Mouse (Mus musculus): ENCODE measurements around the gene Abca6.

Gene Abca6

DNA sequence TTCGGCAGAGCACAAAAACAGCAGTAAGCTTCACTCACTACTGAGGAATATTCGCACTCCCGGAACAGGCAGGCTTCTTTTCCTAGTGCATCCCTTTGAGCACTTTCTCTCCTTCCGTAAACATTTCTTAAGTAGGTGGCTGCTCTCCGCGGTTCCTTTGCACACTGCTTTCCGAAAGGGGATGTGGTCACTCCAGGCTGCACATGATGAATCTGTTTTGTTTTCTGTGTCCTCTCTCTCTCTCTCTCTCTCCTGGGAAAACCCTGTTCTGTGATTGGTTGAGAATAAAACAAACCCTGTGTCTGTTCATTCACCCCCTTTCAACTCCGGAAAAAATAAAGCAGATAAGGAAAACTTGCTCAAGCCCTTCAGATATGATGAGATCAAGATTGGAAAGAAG lies at the start of gene Abca6:
TSS of gene Abca6 (minus strand) at position 243 of the 400 bp plus-strand sequence.
- DNase-seq (ENCODE audit: low spot score in 2 of 2): no peak

DNA sequence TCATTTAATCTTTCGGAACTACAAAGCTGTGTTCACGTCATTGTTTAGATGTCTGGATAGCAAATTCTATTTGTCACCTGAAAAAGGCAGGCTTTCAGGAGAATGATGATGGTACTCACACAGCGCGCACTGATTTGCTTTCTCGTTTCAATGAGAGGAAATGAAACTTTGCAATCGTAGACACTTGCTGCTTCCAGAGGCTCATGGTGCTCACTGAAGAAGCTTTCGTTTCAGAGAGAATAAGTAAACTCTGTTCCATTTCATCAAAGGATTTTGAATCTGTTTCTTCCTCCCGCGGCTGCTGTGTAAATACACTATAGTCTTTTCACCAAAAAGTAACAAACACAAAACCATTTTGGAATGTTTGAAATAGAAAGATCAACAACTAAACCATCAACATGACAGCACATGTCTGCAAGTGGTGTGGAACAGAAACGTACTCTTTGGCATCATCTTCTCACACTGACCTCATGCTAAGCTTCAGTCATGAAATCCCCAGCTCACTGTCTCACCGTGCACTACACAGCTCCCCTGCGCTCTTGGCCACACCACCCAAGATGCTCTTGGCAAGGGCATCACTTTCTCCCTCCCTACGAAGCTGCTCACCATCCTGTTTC lies 46.4 kb upstream of the Abca6 start:
- DNase-seq (ENCODE audit: low spot score in 2 of 2): no peak

DNA sequence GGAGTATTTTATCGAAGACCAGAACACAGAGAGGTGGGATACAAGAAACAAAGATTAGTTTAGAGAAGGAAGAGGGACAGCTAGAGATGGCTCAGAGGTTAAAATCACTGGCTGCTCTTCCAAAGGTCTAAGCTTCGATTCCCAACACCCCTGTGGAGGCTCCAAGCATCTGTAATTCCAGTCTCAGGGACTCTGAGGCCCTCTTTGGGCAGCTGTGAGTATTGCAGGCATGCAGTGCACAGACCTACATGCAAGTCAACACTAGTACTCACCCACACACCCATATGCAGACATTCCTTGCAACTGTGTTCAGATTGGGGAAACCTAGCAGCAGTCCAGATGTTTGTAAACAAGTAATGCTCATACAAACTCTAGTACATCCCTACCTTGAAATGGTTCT lies 39.0 kb upstream of the Abca6 start:
- no peak for DNase-seq (ENCODE audit: low spot score in 2 of 2)

DNA sequence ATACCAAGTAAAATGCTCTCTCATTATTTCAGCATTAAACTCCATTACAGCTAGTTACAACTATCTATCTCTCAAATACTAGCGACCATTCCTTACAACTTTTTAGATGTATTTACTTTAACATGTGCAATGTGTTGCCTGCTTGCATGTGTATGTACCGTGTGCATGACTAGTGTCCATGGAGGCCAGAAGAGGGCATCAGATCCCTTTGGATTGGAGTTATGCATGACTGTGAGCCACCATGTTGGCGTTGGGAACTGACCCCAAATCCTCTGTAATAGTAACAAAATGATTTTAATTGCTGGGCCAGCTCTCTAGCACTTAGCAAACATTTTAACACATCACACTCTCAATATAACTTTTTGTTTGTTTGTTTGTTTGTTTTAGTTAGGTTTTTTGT lies 36.8 kb upstream of the Abca6 start:
- DNase-seq (ENCODE audit: low spot score in 2 of 2): no peak

DNA sequence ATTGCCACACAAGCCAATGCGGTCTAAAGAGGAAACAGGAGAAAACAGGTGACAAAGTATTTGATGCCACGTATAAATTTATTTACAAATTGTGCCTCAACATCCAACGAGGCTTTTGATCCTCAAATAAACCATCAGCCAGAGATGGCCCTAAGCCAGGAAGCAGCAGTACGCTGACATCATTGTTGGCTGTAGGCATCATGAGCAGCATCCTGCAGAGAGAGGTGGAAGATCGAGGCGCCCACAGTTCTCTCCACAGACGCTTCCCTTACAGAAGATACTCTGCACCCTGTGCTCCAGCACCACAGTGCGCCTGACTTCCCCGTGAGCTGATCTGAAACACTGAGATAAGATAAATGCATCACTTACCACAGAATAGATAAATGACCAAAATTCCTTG lies 36.1 kb upstream of the Abca6 start:
- no peak for DNase-seq (ENCODE audit: low spot score in 2 of 2)

DNA sequence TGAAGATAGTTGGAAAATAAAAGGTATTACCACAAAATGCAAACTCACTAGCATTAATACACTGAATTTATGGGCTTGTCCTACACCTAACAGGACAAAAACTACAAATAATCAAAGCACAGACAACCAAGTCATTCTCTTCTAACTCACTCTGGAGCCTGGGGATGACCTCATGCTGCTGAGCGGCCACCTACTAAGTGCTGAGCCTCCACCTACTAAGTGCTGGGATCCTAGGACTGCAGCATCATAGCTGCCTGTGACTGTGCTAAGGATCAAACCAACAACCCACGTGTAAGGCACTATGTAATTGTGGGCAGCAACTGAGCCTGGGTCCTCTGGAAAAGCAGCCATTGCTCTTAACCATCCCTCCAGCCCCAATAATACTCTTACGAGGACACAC lies 34.8 kb upstream of the Abca6 start:
- no peak for DNase-seq (ENCODE audit: low spot score in 2 of 2)

DNA sequence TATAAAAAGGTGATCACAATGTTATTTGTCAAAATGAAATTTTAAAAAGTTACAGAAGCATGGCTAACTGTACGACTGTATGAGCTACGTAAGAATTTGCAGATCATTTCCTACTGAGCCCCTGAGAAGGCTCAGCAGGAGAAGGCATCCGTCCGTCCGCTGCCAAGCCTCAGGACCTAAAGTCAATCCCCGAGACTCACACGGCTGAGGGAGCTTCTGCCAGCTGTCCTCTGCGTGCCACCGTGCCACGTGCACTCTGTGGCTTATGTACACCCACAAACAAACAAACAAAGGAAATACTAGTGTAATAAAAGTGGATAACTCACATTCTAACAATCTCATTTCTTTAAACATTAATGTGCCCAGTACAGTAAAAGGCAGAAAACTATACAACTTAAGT lies 33.3 kb upstream of the Abca6 start:
- DNase-seq (ENCODE audit: low spot score in 2 of 2): no peak

DNA sequence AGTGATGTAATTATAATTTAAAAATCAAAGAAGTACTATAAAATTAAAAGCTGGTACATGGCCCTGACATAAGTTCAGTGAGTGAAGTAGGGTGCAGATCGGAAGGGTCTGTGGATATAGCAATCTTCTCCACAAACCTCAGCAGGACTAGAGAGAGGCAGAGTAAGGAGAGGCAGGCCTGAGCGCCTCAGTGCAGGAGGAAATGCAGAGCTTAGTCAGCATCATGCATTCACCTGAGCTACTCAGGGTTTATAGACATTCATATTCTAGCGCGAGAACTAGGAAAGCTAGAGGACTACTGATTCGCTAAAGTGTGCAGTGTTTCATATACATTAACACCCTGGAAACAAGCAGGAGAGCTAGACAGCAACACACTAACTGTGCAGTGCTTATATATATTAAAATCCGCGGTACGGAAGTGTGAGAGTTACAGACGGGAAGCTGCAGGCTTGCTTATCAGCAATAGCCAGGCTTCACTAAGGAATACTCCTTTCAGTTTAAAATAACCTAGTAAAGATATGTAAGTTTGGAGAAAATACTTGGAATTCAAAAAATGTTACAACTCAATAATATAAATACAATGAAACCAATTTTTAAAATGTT lies 32.7 kb upstream of the Abca6 start:
- no peak for DNase-seq (ENCODE audit: low spot score in 2 of 2)

DNA sequence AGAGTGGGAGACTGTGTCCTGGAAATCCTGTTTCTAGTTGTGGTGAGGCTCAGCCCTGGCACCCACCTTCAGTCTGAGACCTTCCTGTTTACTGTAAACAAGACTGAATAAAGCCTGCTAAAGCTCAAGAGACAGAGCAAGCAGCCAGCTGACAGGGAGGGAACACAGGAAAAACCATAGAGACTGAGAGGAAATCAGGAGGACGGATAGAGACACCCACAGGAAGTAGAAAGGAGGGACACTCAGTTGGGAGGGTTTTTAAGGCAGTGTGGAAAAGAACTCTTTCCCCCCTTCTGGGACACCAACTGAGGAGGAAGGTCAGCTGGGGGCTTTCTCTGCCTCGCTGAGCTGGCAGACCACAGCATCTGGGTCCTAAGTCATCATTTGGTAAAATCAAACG lies 23.2 kb upstream of the Abca6 start:
- DNase-seq (ENCODE audit: low spot score in 2 of 2): no peak

DNA sequence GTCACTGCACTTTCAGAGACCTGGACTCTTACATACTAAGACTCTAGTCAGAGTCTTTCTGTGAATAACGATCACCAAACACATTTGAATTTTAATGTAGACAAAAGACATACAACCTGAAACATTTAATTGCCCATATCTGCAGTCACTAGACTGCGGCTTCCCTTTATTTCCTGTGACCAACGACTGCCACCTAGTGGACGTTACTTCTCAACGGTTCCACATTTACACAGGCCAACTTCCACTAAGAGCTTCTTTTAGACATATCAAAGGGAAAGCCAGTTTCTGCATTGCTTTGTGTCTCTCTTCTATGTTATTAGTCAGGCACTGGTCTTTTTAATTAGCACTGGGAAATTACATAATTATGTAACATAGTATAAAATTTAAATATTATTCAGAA lies 20.2 kb upstream of the Abca6 start:
- DNase-seq (ENCODE audit: low spot score in 2 of 2): peak; percentile 11 to 60

DNA sequence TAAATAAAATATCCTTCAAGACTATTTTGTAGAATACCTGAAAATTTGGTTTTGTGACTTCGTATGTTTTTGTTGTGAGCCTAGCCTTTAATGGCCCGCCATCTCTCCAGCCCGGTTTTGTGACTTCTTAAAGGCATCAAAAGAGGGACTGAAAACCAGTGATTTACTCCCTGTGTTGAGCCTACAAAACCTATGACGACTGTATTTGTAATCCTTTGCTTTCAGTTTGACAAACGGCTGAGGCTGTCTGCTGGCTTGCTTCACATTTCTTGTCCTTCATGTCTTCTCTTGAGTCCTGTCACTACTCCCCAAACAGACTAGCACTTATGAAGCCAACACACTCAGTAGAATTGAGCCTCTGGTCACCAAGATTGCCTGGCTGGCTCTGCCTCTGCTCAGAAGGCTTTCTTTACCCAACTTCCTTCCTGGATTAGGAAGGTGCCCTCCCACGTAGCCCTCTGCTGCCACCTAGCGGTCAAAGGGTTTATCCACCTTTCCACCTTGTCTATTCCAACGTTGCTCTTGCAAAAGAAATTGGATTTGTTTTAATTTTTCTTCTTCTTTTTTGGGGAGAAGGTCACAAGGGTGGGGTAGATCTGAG lies 16.8 kb upstream of the Abca6 start:
- DNase-seq (ENCODE audit: low spot score in 2 of 2): peak; percentile 66 to 94

DNA sequence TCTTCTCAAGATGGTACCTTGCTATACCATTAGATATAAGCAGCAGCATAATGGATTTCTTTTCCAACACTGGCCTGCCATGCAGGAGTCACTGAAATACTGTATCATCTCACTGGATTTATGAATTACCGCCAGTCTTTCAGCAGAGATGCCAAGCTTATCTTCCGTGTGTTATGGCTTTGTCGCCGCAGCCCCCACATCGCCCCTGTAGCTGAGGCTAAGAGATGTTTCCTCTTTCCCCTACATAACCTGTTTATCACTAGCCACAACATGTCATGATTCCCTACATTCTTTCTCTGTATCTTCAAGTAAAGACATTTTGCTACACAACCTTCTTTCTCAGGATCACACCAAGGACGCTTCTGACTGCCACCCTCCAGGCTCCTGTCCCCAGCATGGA lies 15.7 kb upstream of the Abca6 start:
- no peak for DNase-seq (ENCODE audit: low spot score in 2 of 2)

DNA sequence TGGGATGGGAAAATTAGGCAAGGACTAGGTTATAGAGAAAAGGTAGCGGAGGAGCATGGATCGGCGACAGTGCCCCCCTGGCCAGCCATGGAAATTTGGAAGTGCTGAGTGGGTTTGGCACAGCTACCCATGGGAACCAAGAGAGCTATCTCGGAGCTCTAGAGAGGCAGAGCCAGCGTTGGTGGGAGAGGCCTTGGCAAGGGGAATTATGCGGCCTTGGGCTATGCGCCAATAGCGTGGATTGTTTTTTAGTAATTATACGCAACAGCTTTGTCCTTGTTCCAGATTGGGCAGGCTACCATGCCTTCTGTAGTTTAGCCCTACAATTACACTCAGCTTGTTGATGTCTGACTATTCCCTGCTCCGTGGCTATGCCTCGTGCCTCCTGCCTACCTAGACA lies 15.2 kb upstream of the Abca6 start:
- no peak for DNase-seq (ENCODE audit: low spot score in 2 of 2)

DNA sequence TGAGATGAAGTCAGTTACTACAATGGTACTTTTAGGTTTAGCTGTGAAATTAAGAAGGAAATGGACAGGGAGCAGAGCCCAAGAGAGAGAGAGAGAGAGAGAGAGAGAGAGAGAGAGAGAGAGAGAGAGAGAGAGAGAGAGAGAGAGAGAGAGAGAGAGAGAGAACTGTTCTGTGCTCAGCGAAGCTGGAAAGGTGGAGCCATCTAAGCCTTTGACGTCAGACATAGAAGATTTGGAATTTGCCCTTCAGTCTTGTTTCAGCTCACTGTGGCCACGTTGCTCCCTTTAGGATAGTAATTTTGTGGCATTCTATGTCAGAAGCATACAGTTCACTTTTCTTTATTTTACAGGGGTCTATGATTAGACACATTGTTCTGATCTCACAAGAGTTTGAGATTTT lies 10.3 kb upstream of the Abca6 start:
- DNase-seq (ENCODE audit: low spot score in 2 of 2): no peak

DNA sequence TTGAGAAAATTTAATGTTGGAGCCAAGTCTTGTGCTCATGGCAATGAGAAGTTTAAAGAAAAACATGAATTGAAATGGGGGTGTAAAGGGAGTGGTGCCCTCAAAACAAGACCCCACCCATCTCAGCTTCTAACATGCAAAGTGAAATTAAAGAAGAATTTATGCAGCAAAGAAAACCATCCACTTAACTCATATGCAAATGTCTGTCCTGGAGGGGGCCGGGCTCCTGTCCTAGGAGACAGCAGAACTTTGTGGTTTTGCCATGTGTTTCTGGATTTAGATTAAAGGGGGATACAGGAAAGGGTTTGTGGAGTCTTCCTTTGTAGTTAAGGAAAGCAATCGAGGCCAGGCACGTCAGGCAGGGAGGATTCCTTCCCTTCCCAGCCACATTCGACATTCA lies 6.3 kb upstream of the Abca6 start:
- DNase-seq (ENCODE audit: low spot score in 2 of 2): no peak

DNA sequence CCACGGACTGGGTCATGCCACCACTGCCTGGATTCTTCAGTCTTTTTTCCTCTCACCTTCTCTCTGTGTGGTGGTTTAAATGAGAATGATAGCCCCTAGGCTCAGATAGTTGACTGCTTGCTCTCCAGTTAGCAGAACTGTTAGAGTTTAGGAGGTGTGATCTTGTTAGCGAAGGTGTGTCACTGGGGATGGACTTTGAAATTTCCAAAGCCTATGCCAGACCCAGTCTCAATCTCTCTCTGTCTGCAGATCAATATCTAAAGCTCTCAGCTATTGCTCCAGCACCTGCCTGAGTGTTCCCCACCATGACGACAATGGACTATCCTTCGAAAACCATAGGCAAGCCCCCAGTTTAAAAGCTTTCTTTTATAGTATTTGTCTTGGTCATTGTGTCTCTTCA lies 5.5 kb upstream of the Abca6 start:
- DNase-seq (ENCODE audit: low spot score in 2 of 2): no peak

DNA sequence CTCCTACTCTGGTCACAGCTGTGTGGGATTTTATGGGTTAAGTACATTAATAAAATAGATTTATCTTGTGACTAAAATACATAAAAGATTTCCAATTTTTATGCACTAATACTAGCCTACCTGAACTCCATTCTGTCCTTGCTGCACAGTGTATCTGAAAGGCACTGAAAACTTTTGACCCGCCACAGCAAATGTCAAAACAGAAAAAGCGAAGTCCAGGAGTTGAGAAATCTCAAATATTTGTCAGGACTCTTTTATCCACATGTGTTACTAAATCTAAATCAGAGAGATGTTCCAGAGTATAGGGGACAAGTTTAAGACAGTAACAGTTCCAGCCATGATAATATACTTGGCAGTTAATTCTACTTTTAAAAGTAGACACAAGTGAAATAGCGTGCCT lies 680 bp upstream of the Abca6 start:
- DNase-seq (ENCODE audit: low spot score in 2 of 2): no peak

DNA sequence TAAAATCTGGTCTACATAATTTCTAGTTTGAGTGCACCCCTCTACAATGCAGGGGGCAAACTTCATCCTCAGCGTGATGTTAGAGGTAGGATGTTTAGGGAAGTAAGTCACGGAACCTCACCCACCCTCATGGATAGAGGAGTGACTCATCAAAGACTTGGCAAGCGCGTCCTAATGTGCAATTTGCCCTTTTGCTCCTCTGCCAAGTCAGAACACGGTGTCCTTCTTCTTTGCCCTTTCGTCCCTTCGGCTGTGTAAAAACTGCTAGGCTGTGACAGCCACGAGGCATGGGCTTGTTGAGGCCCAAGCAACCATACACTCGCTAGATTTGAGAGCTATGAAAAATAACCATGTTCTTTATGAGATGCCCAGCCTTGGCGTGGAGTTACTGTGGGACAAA lies 6.8 kb downstream of the Abca6 start:
- DNase-seq (ENCODE audit: low spot score in 2 of 2): no peak

DNA sequence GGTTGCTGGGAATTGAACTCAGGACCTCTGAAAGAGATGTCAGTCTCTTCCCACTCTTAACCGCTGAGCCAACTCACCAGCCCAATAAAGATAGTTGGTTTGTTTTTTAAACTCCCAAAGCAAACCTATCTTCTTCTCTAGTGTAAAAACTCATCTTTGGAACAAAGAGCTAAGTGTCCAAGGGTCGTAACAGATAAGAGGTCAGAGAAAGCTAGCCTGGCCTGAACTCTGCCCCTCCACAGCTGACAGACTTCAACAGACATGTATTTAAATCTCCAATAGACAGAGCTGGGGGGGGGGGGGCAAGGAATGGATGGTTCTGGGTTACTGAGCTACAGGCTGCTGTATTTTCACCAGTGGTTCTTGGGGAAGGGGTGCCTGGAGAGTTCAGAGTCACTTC lies 14.1 kb downstream of the Abca6 start:
- DNase-seq (ENCODE audit: low spot score in 2 of 2): no peak

DNA sequence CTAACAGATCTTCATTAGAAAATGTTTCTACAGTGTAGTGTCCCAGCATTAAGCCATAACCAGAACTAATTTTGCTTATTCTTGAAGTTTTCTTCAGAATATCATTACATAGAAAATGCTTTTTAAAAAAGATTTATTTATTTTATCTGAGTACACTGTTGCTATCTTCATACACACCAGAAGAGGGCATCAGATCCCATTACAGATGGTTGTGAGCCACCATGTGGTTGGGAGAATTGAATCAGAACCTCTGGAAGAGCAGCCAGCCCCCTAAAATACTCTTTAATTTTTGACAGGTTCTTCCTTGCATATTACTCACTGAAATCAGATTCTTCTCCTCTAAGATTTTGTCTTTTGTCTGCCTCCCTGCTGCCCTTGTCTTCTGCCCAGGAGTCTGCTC lies 18.6 kb downstream of the Abca6 start:
- no peak for DNase-seq (ENCODE audit: low spot score in 2 of 2)

DNA sequence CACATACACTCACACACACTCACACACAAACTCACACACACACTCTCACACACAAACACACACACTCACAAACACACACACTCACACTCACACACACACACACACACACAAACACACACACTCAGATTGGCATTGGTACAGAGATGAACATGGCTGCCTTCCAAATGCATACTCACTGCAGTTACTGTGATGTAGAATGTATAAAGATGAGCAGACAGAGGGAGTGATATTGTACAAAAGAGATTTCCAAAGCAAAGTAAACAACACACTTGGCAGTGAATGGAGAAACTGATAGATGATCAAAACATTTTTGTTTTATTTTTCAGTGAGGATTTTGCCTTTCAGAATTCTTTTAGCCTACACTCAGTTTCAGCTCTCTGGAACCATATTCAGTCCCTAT lies 34.5 kb downstream of the Abca6 start:
- no peak for DNase-seq (ENCODE audit: low spot score in 2 of 2)

DNA sequence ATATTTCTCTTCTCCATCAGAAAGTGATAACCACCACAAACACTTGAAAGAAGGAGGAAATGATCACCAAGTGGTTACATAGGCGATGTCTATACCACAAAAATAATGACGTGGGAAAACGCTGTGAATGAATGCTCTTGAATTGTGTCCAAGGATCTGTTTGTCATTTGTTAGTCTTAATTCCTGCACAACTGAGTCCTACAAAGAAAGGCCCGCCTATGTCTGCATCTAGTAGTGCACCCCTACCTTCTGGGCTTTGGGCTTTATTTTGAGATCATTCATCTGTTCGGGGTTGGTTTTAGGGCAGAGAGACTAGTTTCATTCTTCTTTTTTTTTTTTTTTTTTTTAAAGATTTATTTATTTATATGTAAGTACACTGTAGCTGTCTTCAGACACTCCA lies 47.6 kb downstream of the Abca6 start:
- no peak for DNase-seq (ENCODE audit: low spot score in 2 of 2)

DNA sequence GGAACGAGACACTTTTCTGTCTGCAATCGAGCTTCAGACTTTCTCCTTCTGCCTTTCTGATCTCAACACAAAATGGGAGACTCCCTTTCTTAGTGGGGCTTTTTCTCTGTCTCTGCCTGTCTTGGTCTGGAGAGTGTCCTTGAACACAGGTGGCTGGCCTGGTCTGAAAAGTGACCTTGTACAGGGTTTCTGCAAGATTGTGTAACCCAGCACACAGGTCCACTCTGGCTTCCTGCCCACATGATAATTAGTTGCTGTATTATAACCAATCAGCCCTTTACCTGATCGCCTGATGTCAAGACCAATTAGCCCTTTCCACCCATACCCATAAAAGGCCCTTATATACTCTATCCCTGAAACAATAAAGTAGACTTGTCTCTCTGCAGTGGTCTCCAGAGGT lies 52.7 kb downstream of the Abca6 start:
- no peak for DNase-seq (ENCODE audit: low spot score in 2 of 2)
